Comparison of ENCODE assay signal across 17 mouse cellular contexts in genomic region chr11:78586099-78586498, GRCm38 (mm10). TPM values are rescaled to one million over a fixed set of nuclear protein-coding genes. Genes with fewer than 3 reads are reported as not detected.
DNase-seq lines count a peak whose midpoint lies in the region; ATAC-seq and TF ChIP-seq lines count a peak whose summit lies in the region.
"Had no signal": no experiment of that assay in that cellular context is flagged by ENCODE, and none has a peak within 500 bp of the region (broad histone marks: within the 10 kb centered on the region; RNA-seq: fewer than 3 reads in every experiment).

No protein-coding gene starts in this region.

- H3K79me2 ChIP-seq in MEL (ENCODE audit: control insufficient read depth, insufficient read depth, low read length, poor library complexity), result no peaks in the 10 kb centered on the region

- H3K9ac ChIP-seq in intestine, postnatal 0 days (ENCODE audit: low read depth, low read length), result no peak overlapping the region
- no peak overlapping the region for H3K9ac ChIP-seq in intestine, embryonic 15.5 days
- H3K9ac ChIP-seq in MEL (ENCODE audit: control insufficient read depth, low read depth, low read length, poor library complexity, severe bottlenecking), result no peak overlapping the region
- H3K9ac ChIP-seq: embryonic facial prominence, embryonic 12.5 days; kidney, embryonic 15.5 days had no signal

- TF ChIP-seq RAD21 in MEL (IDR thresholded peaks at IDR 0.05; ENCODE audit: low read depth, low read length), result peak; percentile 82

- H3K4me2 ChIP-seq in intestine, postnatal 0 days (replicated peaks; ENCODE audit: low read depth), result no peak overlapping the region
- H3K4me2 ChIP-seq in intestine, embryonic 15.5 days (replicated peaks), result no peak overlapping the region
- H3K4me2 ChIP-seq: embryonic facial prominence, embryonic 12.5 days; kidney, embryonic 15.5 days had no signal

- peak; percentile 18 for DNase-seq in thymus, postnatal 14 days
- no peak for DNase-seq in thymus, postnatal 36 days
- peak; percentile 67 for DNase-seq in MEL (ENCODE audit: low read depth, low spot score)
- no peak for DNase-seq in testis, postnatal 10 days (ENCODE audit: low spot score)
- no peak for DNase-seq in adrenal gland, postnatal 25 days
- DNase-seq: cerebellum, postnatal 10 days; gastrocnemius, postnatal 10 days; liver; retina, postnatal 1 day had no signal

- H3K36me3 ChIP-seq in intestine, postnatal 0 days (ENCODE audit: control insufficient read depth, insufficient read depth), result peaks cover 22% of the 10 kb centered on the region
- peaks cover 4% of the 10 kb centered on the region for H3K36me3 ChIP-seq in intestine, embryonic 15.5 days
- H3K36me3 ChIP-seq in MEL (ENCODE audit: control insufficient read depth in 1 of 2, insufficient read depth in 2 of 2, low read length in 2 of 2), result peaks cover 4 to 8% of the 10 kb centered on the region in 2 experiments; a peak in 3 of 4 replicates

- TF ChIP-seq CTCF in intestine, postnatal 0 days (IDR thresholded peaks at IDR 0.05; ENCODE audit: low read depth), result peak; percentile 48
- TF ChIP-seq CTCF in MEL (IDR thresholded peaks at IDR 0.05 in 2 of 3, conservative IDR thresholded peaks at IDR 0.05 in 1 of 3; ENCODE audit: control insufficient read depth in 1 of 3, insufficient read depth in 1 of 3, low read depth in 2 of 3, low read length in 3 of 3, poor library complexity in 1 of 3, severe bottlenecking in 1 of 3), result peak; percentile 33 to 72 (median 34); a peak in 5 of 6 replicates

- no peaks in the 10 kb centered on the region for H3K4me1 ChIP-seq in intestine, postnatal 0 days (replicated peaks; ENCODE audit: control insufficient read depth, insufficient read depth, low read length)
- H3K4me1 ChIP-seq in intestine, embryonic 15.5 days (replicated peaks), result no peaks in the 10 kb centered on the region
- H3K4me1 ChIP-seq in MEL (ENCODE audit: control insufficient read depth in 1 of 2, insufficient read depth in 2 of 2, low read length in 2 of 2), result peaks cover 0 to 2% of the 10 kb centered on the region in 2 experiments; a peak in 2 of 4 replicates
- H3K4me1 ChIP-seq: embryonic facial prominence, embryonic 12.5 days; kidney, embryonic 15.5 days had no signal

- ATAC-seq in intestine, postnatal 0 days, result no peak
- ATAC-seq in intestine, embryonic 15.5 days, result no peak
- ATAC-seq: activated CD4-positive, CD25-positive, alpha-beta regulatory T cell, adult 4 months; hindbrain, embryonic 16.5 days had no signal

- H3K27ac ChIP-seq in intestine, postnatal 0 days (ENCODE audit: low read depth, low read length), result no peak overlapping the region
- H3K27ac ChIP-seq in intestine, embryonic 15.5 days, result no peak overlapping the region
- H3K27ac ChIP-seq in MEL (ENCODE audit: control insufficient read depth, low read depth, low read length), result no peak overlapping the region
- H3K27ac ChIP-seq: embryonic facial prominence, embryonic 12.5 days; kidney, embryonic 15.5 days had no signal

- no peak overlapping the region for H3K4me3 ChIP-seq in intestine, postnatal 0 days (ENCODE audit: low read depth, low read length)
- H3K4me3 ChIP-seq in intestine, embryonic 15.5 days (replicated peaks), result no peak overlapping the region
- H3K4me3 ChIP-seq in MEL (ENCODE audit: control insufficient read depth in 1 of 2, insufficient read depth in 1 of 2, low read depth in 2 of 2, low read length in 2 of 2), result no peak overlapping the region
- H3K4me3 ChIP-seq: embryonic facial prominence, embryonic 12.5 days; kidney, embryonic 15.5 days; megakaryocyte, embryonic 14.5 days had no signal

- TF ChIP-seq POLR2A in MEL (IDR thresholded peaks at IDR 0.05; ENCODE audit: control insufficient read depth in 1 of 2, insufficient read depth in 1 of 2, low read depth in 1 of 2, low read length in 2 of 2, poor library complexity in 1 of 2), result no peak

- no peak for TF ChIP-seq EP300 in MEL (IDR thresholded peaks at IDR 0.05; ENCODE audit: low read depth in 1 of 2, low read length in 2 of 2)

- H3K27me3 ChIP-seq in intestine, postnatal 0 days (replicated peaks; ENCODE audit: control insufficient read depth, insufficient read depth, low read length), result no peaks in the 10 kb centered on the region
- H3K27me3 ChIP-seq in intestine, embryonic 15.5 days (replicated peaks), result no peaks in the 10 kb centered on the region
- no peaks in the 10 kb centered on the region for H3K27me3 ChIP-seq in MEL (ENCODE audit: control insufficient read depth in 1 of 2, insufficient read depth in 2 of 2, low read length in 2 of 2)
- H3K27me3 ChIP-seq: embryonic facial prominence, embryonic 12.5 days; kidney, embryonic 15.5 days; megakaryocyte, embryonic 14.5 days had no signal

- H3K9me3 ChIP-seq in intestine, postnatal 0 days (ENCODE audit: control insufficient read depth), result no peaks in the 10 kb centered on the region
- H3K9me3 ChIP-seq in intestine, embryonic 15.5 days, result no peaks in the 10 kb centered on the region
- H3K9me3 ChIP-seq in MEL (replicated peaks; ENCODE audit: insufficient read depth, low read length), result no peaks in the 10 kb centered on the region
- H3K9me3 ChIP-seq: embryonic facial prominence, embryonic 12.5 days; G1E; kidney, embryonic 15.5 days; megakaryocyte, embryonic 14.5 days had no signal

TF ChIP-seq in MEL, 35 proteins besides CTCF, POLR2A, EP300 and RAD21:
- TF ChIP-seq USF1 (IDR thresholded peaks at IDR 0.05; ENCODE audit: low read depth, low read length), result 0 out of 2 replicates have a peak, but pooled peaks have one; percentile 7
- peak; percentile 65 for TF ChIP-seq ZNF384 (IDR thresholded peaks at IDR 0.05; ENCODE audit: low read depth, low read length)
- TF ChIP-seq ZMIZ1 (IDR thresholded peaks at IDR 0.05; ENCODE audit: low read depth, low read length), result no peak
- peak; percentile 57; the same call in 1 of the 2 replicates for TF ChIP-seq MYC (IDR thresholded peaks at IDR 0.05; ENCODE audit: low read depth, low read length)
- peak; percentile 78 for TF ChIP-seq ZC3H11A (IDR thresholded peaks at IDR 0.05; ENCODE audit: low read depth, low read length)
- TF ChIP-seq SMC3 (IDR thresholded peaks at IDR 0.05; ENCODE audit: low read depth, low read length), result peak; percentile 71
- no peak for TF ChIP-seq POLR2AphosphoS5 (IDR thresholded peaks at IDR 0.05; ENCODE audit: borderline replicate concordance, low read depth, low read length)

RNA-seq across cellular contexts. Expression of gene Tmem97, which starts 35.5 kb away (rescaled TPM):
- polyA plus RNA-seq in intestine, postnatal 0 days (2015; fragmentation: Nextera tagmentation; extraction: Ambion mirVana), result 83.9 and 86.9 TPM in 2 replicates
- polyA plus RNA-seq in intestine, embryonic 15.5 days (2015; fragmentation: Nextera tagmentation; extraction: Ambion mirVana), result 182 and 269 TPM in 2 replicates
- total RNA-seq in MEL (2012; rRNA removed), result 204 and 207 TPM in 2 replicates
- polyA plus RNA-seq in MEL (2012; ENCODE audit: insufficient read depth in 1 of 2, insufficient read length in 2 of 2, low read depth in 1 of 2, low replicate concordance in 2 of 2, missing spikeins in 1 of 2), result 100 to 1,000 TPM; 166 to 215 TPM
- 63.8 and 70.1 TPM in 2 replicates for total RNA-seq in adrenal gland, postnatal 25 days (2021)

RNA-seq across cellular contexts. Expression of gene Ift20, which starts 49.9 kb away (rescaled TPM):
- polyA plus RNA-seq in intestine, postnatal 0 days (2015; fragmentation: Nextera tagmentation; extraction: Ambion mirVana), result 221 and 222 TPM in 2 replicates
- polyA plus RNA-seq in intestine, embryonic 15.5 days (2015; fragmentation: Nextera tagmentation; extraction: Ambion mirVana), result 126 and 137 TPM in 2 replicates
- 153 and 196 TPM in 2 replicates for total RNA-seq in MEL (2012; rRNA removed)
- polyA plus RNA-seq in MEL (2012; ENCODE audit: insufficient read depth in 1 of 2, insufficient read length in 2 of 2, low read depth in 1 of 2, low replicate concordance in 2 of 2, missing spikeins in 1 of 2), result 100 to 1,000 TPM in 1 of 2 experiments, not detected in 1; 128 TPM
- 81.9 and 97.8 TPM in 2 replicates for total RNA-seq in adrenal gland, postnatal 25 days (2021)

RNA-seq across cellular contexts. Expression of gene Tnfaip1, which starts 50.0 kb away (rescaled TPM):
- 64.7 and 71.5 TPM in 2 replicates for polyA plus RNA-seq in intestine, postnatal 0 days (2015; fragmentation: Nextera tagmentation; extraction: Ambion mirVana)
- 81.2 and 82.2 TPM in 2 replicates for polyA plus RNA-seq in intestine, embryonic 15.5 days (2015; fragmentation: Nextera tagmentation; extraction: Ambion mirVana)
- total RNA-seq in MEL (2012; rRNA removed), result 3.9 and 4.7 TPM in 2 replicates
- polyA plus RNA-seq in MEL (2012; ENCODE audit: insufficient read depth in 1 of 2, insufficient read length in 2 of 2, low read depth in 1 of 2, low replicate concordance in 2 of 2, missing spikeins in 1 of 2), result 1 to 10 TPM in 1 of 2 experiments, not detected in 1; 7.4 TPM
- 40.6 and 45.9 TPM in 2 replicates for total RNA-seq in adrenal gland, postnatal 25 days (2021)

Comparison
In these comparisons a context has a peak if more than half of its experiments do, and no peak if none do; other contexts are left out.
1. DNase-seq: peak in thymus, postnatal 14 days (single experiment) and MEL (single experiment); none in thymus, postnatal 36 days (0 of 2), testis, postnatal 10 days (single experiment) and adrenal gland, postnatal 25 days (single experiment).